Mouse (Mus musculus) layer of hippocampus, adult 2 months (tissue): ENCODE results near the gene Zfp36l2. TPM values are rescaled to one million over a fixed set of nuclear protein-coding genes. Genes with fewer than 3 reads are reported as not detected.
A peak's percentile ranks its signal among the peaks of the same experiment; 100 is the strongest.
"Not testable (repeated sequence)": the region's sequence is repeated elsewhere in the genome, so short reads cannot be mapped to it uniquely, and the experiment has no call there.

Source experiments
- DNase-seq, 2 experiments: peaks; one replicate each; pipeline ENCODE4 v3.0.0; 2022; ENCODE audit warnings: low spot score in 2 of 2
- H3K27ac ChIP-seq: fragments of 200-600 bp; 2 replicates; pipeline ENCODE4 v1.8.1; 2022
- H3K4me3 ChIP-seq: fragments of 200-600 bp; 2 replicates; pipeline ENCODE4 v1.8.1; 2022; ENCODE audit warnings: mild to moderate bottlenecking
- CTCF ChIP-seq: fragments of 200-600 bp; conservative IDR thresholded peaks from 2 replicates; pipeline ENCODE4 v1.8.1; 2022; ENCODE audit warnings: antibody characterized with exemption, mild to moderate bottlenecking, moderate library complexity
- long read RNA-seq, 2 experiments: library from polyadenylated mRNA; stranded (forward); transcript quantifications; one replicate each; pipeline ENCODE4 v2.0.0; 2021; ENCODE audit warnings: borderline mapping rate in 2 of 2
- total RNA-seq, 2 experiments: library from RNA; stranded (reverse); gene quantifications; 2 replicates each; pipeline ENCODE4 v1.2.3; 2021

Gene Zfp36l2
- 10 to 100 TPM; 24.7 to 26.1 TPM for total RNA-seq
- long read RNA-seq, experiment 1, transcript Zfp36l2-201 (2 exons, 3,530 nt), result major isoform, 14 of 25 reads
- long read RNA-seq, experiment 1, partial matches to known transcripts, result 0 of 25 reads
- long read RNA-seq, experiment 1, other reads (novel, unspliced or antisense), result 11 of 25 reads
- long read RNA-seq, experiment 2, transcript Zfp36l2-201 (2 exons, 3,530 nt), result major isoform, 8 of 12 reads
- long read RNA-seq, experiment 2, partial matches to known transcripts, result 4 of 12 reads
- long read RNA-seq, experiment 2, other reads (novel, unspliced or antisense), result 0 of 12 reads

DNA sequence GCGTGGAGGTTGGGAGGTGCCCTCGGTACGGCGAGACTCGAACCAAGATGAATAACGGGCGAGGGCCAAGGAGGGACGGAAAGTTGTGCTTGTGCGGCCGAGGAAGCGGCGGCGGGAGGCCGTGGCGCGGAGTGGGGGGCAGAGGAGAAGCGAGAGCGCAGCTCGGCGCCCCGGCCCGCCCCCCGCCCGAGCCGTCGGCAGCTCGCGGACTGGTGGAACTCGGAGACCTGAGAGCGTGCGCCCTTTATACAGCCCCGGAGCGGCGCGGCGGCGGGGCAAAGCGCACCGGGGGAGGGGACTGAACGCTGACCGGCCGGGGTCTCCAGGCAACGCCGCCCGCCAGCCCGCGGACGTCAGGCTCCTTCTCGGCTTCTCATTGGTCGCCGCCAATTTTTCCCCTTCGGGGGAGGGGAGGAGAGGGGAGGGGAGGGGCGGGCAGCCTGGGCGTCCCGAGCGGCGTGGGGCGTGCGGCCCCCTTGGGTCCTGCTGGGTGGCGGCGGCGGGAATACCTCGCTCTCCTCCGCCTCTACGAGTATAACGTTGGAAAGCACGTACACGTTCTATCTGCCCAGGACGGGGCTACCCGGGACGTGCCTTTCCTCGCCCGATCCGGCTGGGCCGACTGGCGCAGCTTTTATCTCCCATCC is at the start of gene Zfp36l2:
Gene Zfp36l2 (minus strand): TSS at position 221 of the 647 bp plus-strand sequence.
- peak within 1 kb of the TSS; percentile 94 for H3K27ac ChIP-seq
- DNase-seq, result peak; percentile 78 to 86
- peak within 1 kb of the TSS; percentile 60 for H3K4me3 ChIP-seq
- TF ChIP-seq CTCF, result no peak

- no peak for DNase-seq
- TF ChIP-seq CTCF, result no peak
- Histone ChIP-seq H3K27ac (peak overlapping the region; percentile 62), H3K4me3 (no peak overlapping the region)
These were observed 49.2 kb upstream of the Zfp36l2 start for GRCm38 (mm10) chr17:84236781-84237557.

GRCm38 (mm10) chr17:84235399-84235928 is 47.7 kb upstream of the Zfp36l2 start:
- no peak overlapping the region for H3K4me3 ChIP-seq
- H3K27ac ChIP-seq, result no peak overlapping the region
- TF ChIP-seq CTCF, result no peak
- no peak for DNase-seq

GRCm38 (mm10) chr17:84234785-84235184 is 47.0 kb upstream of the Zfp36l2 start:
- not testable (repeated sequence) for DNase-seq, H3K4me3 ChIP-seq, H3K27ac ChIP-seq

GRCm38 (mm10) chr17:84233758-84234157 is 46.0 kb upstream of the Zfp36l2 start:
- no peak for DNase-seq
- Histone ChIP-seq H3K4me3 (no peak overlapping the region), H3K27ac (no peak overlapping the region)
- TF ChIP-seq CTCF, result no peak

DNA sequence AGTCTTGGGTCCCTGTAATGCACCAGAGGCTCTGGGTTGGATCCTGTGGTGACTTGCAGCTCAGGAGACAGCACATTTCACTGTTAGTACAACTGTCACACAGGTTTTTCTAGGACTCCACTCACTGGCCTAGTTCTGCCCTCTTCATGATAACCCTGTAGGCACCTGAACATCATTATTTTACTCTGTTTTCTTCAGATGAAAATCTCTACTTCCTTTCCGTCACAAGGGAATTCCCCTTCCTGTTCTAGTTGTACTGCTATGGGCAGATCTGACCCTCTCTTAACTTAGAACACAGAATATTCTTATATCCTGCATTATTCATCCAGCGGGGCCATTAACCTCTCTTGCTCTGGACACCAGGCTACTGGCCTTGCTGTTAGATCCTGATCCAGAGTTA is 43.6 kb upstream of the Zfp36l2 start:
- TF ChIP-seq CTCF, result no peak
- Histone ChIP-seq H3K4me3 (no peak overlapping the region), H3K27ac (no peak overlapping the region)
- DNase-seq, result no peak

DNA sequence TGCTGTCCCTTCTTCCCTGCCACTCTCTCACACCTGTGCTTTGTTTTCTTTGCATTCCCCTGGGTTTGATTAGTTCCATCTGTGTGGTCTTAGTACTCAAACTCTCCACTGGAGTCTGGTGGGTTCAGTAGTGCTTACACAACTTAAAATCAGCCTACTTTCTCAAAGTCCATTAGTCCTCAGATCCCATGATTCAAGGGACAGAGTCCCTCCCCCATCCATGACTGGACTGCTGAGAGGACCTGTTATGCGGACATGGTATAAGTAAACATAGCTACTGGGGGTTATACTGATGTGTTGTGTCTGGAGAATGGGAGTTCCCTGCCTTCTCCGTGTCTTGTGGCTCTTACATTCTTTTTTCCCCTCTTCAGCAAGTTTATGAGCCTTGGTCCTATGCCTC is 40.5 kb upstream of the Zfp36l2 start:
- DNase-seq, result no peak
- H3K27ac ChIP-seq, result no peak overlapping the region
- no peak for TF ChIP-seq CTCF
- H3K4me3 ChIP-seq, result no peak overlapping the region

- Histone ChIP-seq H3K27ac (no peak overlapping the region), H3K4me3 (no peak overlapping the region)
- DNase-seq, result no peak
- no peak for TF ChIP-seq CTCF
These were observed 38.9 kb upstream of the Zfp36l2 start for GRCm38 (mm10) chr17:84226681-84227080.

DNA sequence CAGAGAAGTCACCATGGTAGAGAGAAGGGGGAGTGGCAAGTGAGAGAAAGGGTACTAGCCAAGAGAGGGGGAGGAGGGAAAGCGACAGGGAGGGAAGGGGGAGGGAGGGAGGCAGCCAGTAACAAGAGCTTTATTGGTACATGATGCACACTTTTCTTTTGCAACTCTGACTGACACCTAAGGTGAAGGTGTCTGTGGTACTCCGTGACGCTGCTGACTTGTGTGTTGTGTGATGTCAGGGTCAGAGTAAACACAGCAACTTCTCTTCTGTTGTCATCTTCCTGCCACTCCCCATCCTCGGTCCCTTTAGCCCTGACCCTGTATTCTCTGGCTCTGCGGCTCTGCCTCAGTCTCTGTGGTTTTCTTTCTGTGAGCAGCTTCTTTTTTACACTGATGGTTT is 38.5 kb upstream of the Zfp36l2 start:
- no peak for DNase-seq
- no peak for TF ChIP-seq CTCF
- no peak overlapping the region for H3K4me3 ChIP-seq
- H3K27ac ChIP-seq, result no peak overlapping the region

DNA sequence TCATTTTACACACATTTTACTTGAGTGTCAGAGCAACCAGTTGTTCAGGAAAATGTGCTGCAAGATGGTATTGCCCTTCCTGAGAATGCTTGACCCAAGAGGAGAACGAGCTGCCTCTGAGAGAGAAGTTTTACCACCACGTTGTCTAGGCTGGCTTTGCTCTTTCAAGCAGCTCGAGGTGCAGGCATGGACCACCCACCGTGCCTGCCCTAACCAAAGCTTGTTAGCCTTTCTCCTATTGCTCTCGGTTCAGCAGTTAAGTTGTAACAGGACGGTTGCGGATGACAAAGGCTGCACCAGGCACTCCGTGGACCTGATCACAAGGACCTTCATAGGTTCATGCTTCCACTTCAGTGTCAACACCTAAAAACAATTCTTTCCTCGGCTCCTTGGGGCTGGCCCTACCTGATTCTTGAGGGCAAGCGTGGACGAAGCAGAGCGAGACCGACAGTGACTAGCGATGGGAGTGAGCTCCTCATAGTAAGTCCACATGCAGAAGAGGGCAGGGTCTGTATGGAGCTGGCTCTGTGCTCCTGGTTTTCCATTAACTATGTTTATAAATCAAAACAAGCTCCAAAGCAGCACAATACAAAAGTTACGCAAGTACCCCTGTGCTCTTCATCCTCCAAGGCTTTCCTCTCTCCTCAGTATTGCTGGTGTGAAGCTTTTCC is 36.6 kb upstream of the Zfp36l2 start:
- TF ChIP-seq CTCF, result no peak
- DNase-seq, result no peak
- Histone ChIP-seq H3K27ac (no peak overlapping the region), H3K4me3 (no peak overlapping the region)

DNA sequence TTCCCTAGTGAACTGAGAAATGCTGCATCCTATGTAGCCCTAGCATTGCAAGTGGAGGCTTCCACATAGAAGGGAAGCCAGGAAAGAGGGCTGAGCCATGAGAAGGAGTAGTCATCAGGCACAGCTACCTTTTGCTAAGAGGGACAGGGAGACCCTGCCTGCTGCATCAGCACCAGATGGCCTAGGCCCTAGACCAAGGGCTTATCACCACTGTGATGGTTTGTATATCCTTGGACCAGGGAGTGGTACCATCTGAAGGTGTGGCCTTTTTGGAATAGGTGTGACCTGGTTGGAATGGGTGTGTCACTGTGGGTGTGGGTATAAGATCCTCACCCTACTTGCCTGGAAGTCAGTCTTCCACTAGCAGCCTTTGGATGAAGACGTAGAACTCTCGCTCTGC is 31.1 kb upstream of the Zfp36l2 start:
- not testable (repeated sequence) for DNase-seq, H3K4me3 ChIP-seq, H3K27ac ChIP-seq

- no peak overlapping the region for H3K27ac ChIP-seq
- TF ChIP-seq CTCF, result no peak
- no peak overlapping the region for H3K4me3 ChIP-seq
- no peak for DNase-seq
These were observed 29.9 kb upstream of the Zfp36l2 start for GRCm38 (mm10) chr17:84217696-84218095.
